Mouse (Mus musculus) liver, adult 2 months (tissue): ENCODE results near the gene Cdh13.

Source experiments
- CTCF ChIP-seq: fragments of 200-500 bp; IDR thresholded peaks from 2 replicates; pipeline ENCODE4 v1.5.1; 2011; ENCODE audit warnings: low read depth, low read length, control low read depth
- POLR2A ChIP-seq: fragments of 200-500 bp; IDR thresholded peaks from 2 replicates; pipeline ENCODE4 v1.6.1; 2011; ENCODE audit warnings: low read length, control low read depth; ENCODE audit not compliant: insufficient read depth; ENCODE audit errors: extremely low read depth

DNA sequence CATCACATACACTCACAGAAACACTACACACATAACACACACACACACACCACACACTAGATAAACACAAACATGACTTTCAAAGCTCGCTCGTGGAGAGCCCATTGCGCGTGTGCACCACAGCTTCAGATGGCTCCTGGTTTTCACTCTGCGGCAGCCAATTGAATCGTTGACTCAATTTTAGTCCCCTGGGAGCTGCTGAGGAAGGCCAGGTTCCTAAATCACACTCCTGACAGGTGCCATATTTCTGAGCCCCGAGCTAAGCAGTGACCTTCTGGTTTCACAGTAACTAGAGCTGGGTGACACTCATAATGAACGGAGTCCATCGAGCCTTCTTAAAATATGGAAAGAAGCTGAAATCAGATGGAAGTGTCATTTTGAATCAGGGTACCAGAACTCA is 986.8 kb downstream of the Cdh13 start:
- TF ChIP-seq CTCF = no peak
- no peak for TF ChIP-seq POLR2A
